Mouse (Mus musculus) lung, embryonic 16.5 days (tissue): ENCODE data around the gene Agtr1a. TPM values are rescaled to one million over a fixed set of nuclear protein-coding genes. Genes with fewer than 3 reads are reported as not detected.

Experiments used
- ATAC-seq: fragments of 200-750 bp; cut with Nextera tagmentation; 2 replicates; pipeline ENCODE4 v1.8.0; 2017; ENCODE audit warnings: low read depth, mild to moderate bottlenecking, moderate library complexity
- H3K27ac ChIP-seq: fragments of 300-500 bp; sonication (generic); 2 replicates; pipeline ENCODE4 v1.5.1; 2014; ENCODE audit warnings: mild to moderate bottlenecking, control low read depth, low read length
- H3K27me3 ChIP-seq: fragments of 300-500 bp; sonication (generic); 2 replicates; pipeline ENCODE4 v1.6.1; 2014; ENCODE audit warnings: low read depth, low read length, mixed read lengths; ENCODE audit not compliant: control insufficient read depth, insufficient read depth
- H3K36me3 ChIP-seq: fragments of 300-500 bp; sonication (generic); 2 replicates; pipeline ENCODE4 v1.6.1; 2014; ENCODE audit warnings: low read length; ENCODE audit not compliant: control insufficient read depth, insufficient read depth
- H3K4me1 ChIP-seq: fragments of 300-500 bp; sonication (generic); replicated peaks from 2 replicates; pipeline ENCODE4 v1.6.1; 2014; ENCODE audit warnings: low read length, mixed read lengths; ENCODE audit not compliant: control insufficient read depth, insufficient read depth
- H3K4me2 ChIP-seq: fragments of 300-500 bp; sonication (generic); 2 replicates; pipeline ENCODE4 v1.6.1; 2014; ENCODE audit warnings: low read depth, low read length, control low read depth
- H3K4me3 ChIP-seq: fragments of 300-500 bp; sonication (generic); 2 replicates; pipeline ENCODE4 v1.5.1; 2014; ENCODE audit warnings: mild to moderate bottlenecking, low read length, control low read depth
- H3K9ac ChIP-seq: fragments of 300-500 bp; sonication (generic); 2 replicates; pipeline ENCODE4 v1.6.1; 2014; ENCODE audit warnings: low read length, control low read depth
- H3K9me3 ChIP-seq: fragments of 300-500 bp; sonication (generic); 2 replicates; pipeline ENCODE4 v1.6.1; 2016; ENCODE audit warnings: low read length; ENCODE audit not compliant: control insufficient read depth
- WGBS: fragments of 180-500 bp; shearing (Covaris S2); extraction: QIAGEN DNeasy Blood & Tissue Kit; methylation state at CpG from one replicate; pipeline ENCODE4 v1.1.7; 2014; 5-methylcytosine and 5-hydroxymethylcytosine counted together
- polyA plus RNA-seq: library from polyadenylated mRNA; unstranded; fragments of >200 nt; fragmentation: Nextera tagmentation; extraction: Ambion mirVana; gene quantifications from 2 replicates; pipeline ENCODE4 v1.2.1, GENCODE M21; 2015

Agtr1a gene
- polyA plus RNA-seq = 6.5 and 7.3 TPM in 2 replicates

DNA sequence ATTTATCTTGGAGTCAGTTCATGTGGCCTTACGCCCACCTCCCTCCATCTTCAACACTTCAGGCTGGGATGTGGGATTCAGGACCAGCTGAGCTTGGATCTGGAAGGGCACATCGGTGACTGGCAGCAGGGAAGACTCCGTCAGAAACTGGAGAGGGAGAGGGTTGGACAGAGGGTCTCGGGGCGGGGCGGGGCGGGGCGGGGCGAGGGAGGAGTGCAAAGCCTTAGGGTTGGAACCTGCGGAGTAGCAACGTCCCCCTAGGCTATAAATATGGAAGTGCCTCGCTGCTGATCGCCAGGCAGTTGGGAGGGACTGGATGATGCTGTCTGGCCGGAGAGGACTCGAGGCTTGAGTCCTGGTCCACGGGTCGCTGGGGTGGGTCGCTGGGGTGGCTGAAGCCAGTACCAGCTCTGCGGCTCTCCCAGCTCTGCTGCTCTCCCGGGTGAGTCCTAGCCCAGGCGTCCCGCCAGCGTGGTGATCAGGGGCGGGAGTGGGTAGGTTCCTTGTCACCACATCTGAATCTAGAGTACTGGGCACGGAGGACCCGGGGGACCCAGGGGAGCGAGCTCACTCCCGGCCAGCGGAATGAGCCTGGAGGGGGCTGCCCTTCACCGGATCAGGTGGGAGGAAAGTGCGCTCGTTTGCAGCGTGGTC lies at the start of gene Agtr1a:
TSS of gene Agtr1a (plus strand) at position 294 of the 654 bp plus-strand sequence.
- WGBS = 1% methylated on average over 33 of the region's 33 CpGs
- no peak within 1 kb of the TSS for H3K27ac ChIP-seq
- peak; percentile 90 for ATAC-seq

DNA sequence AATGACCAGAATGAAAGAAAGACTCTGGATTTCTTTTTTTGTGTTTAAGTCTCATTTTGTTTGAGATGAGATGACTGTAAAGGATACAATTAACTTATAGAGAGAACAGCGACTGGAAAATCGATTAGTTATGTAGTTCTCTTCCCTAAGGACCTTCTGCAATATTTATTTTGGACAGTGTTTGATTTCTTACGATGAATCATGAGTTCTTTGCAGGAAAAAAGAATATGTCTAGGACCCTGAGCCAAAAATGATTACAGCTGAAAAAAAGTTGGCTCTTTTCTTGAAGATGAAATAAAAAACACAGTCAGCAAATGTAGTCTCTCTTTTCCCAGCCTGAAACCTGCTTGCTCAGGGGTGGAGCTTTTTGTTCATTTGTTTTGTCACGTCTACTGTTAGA lies 26.0 kb upstream of the Agtr1a start:
- no peak overlapping the region for H3K4me3 ChIP-seq
- H3K36me3 ChIP-seq = no peaks in the 10 kb centered on the region
- H3K27me3 ChIP-seq = no peaks in the 10 kb centered on the region
- 62% methylated on average over 4 of the region's 4 CpGs for WGBS
- H3K27ac ChIP-seq = no peak overlapping the region
- ATAC-seq = no peak
- no peak overlapping the region for H3K4me2 ChIP-seq
- H3K9ac ChIP-seq = no peak overlapping the region
- H3K4me1 ChIP-seq = no peaks in the 10 kb centered on the region
- no peaks in the 10 kb centered on the region for H3K9me3 ChIP-seq

More for the DNA sequence above, at the start of gene Agtr1a:
- Histone ChIP-seq H3K27me3 (peaks cover 3% of the 10 kb centered on the region; the same call in 1 of the 2 replicates), H3K9ac (peak within 1 kb of the TSS; percentile 67), H3K4me3 (peak within 1 kb of the TSS; percentile 56), H3K9me3 (no peaks in the 10 kb centered on the region), H3K4me2 (peak within 1 kb of the TSS; percentile 97), H3K4me1 (peaks cover 3% of the 10 kb centered on the region; the same call in 1 of the 2 replicates), H3K36me3 (no peaks in the 10 kb centered on the region)

DNA sequence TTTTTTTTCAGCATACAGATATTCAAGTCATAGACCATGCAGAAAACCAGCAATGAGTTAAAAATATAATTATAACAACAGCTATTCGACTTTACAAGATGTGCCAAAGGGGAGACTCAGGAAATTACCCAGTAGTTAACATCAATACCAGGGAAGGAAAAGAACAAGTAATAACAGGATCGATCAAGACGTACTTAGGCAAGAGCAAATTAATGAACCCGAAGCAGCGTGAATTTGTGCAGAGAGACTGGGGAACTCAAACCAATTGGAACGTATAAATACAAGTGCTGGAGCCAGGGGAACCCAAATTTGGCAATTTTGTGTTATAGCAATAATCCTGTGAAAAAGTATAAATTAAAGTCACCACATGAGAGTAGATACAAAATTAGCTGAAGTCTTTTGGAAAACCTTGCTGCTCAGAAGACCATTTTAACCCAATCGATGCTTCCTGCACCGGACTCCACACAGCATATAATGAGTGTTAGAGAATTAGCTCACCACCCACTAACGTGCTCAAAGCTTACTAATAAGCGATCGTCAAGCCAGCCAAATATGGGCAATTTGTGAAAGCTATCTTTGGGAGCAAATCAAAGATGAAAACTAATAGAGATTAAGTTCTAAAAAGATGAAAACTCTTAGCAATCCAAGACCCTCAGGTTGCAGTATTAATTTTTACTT lies 11.4 kb upstream of the Agtr1a start:
- H3K4me1 ChIP-seq = no peaks in the 10 kb centered on the region
- H3K4me3 ChIP-seq = no peak overlapping the region
- H3K27me3 ChIP-seq = no peaks in the 10 kb centered on the region
- ATAC-seq = no peak
- H3K27ac ChIP-seq = no peak overlapping the region
- H3K9ac ChIP-seq = no peak overlapping the region
- no peak overlapping the region for H3K4me2 ChIP-seq
- no peaks in the 10 kb centered on the region for H3K36me3 ChIP-seq
- no peaks in the 10 kb centered on the region for H3K9me3 ChIP-seq
- 81% methylated on average over 11 of the region's 11 CpGs for WGBS

DNA sequence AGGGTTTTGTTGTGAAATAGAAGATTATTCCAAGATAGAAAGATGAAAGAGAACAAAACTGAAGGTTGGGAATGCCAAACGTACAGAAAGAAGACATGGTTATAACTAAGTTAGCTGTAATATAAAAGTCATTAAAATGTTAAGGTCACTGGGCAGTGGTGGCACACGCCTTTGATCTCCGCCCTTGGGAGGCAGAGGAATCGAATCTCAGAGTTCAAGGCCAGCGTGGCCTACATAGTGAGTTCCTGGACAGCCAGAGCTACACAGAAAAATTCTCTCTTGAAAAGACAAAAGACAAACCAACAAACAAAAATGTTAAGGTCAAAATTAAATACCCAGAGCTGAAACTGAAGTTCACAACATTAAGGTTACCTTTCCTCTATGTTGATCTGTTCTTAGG lies 5.2 kb upstream of the Agtr1a start:
- no peak overlapping the region for H3K4me3 ChIP-seq
- H3K9me3 ChIP-seq = no peaks in the 10 kb centered on the region
- no peaks in the 10 kb centered on the region for H3K36me3 ChIP-seq
- 68% methylated on average over 5 of the region's 5 CpGs for WGBS
- no peak overlapping the region for H3K4me2 ChIP-seq
- no peak overlapping the region for H3K9ac ChIP-seq
- H3K4me1 ChIP-seq = no peaks in the 10 kb centered on the region
- no peak for ATAC-seq
- H3K27ac ChIP-seq = no peak overlapping the region
- peaks cover 3% of the 10 kb centered on the region; the same call in 1 of the 2 replicates for H3K27me3 ChIP-seq

DNA sequence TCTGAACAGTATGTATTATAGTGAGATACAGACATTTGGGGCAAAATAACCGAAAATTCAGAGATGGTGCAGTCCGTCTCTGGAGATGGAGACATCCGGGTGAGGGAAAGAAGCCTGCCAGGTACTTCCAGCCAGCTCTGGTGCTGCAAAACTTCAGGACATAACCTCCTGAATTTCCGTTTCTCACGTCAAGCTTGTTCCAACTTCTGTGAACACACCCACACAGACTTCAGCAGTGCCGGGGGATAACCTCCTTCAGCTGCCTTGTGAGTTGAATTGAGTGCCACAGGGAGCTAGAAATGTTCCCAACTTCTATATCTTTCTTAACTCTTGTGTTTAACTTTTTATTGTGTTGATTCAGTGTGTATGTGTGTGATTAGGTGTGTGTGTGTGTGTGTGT lies 4.4 kb upstream of the Agtr1a start:
- Histone ChIP-seq H3K4me1 (peaks cover 3% of the 10 kb centered on the region; the same call in 1 of the 2 replicates), H3K9me3 (no peaks in the 10 kb centered on the region), H3K4me3 (no peak overlapping the region), H3K27me3 (peaks cover 3% of the 10 kb centered on the region; the same call in 1 of the 2 replicates), H3K36me3 (no peaks in the 10 kb centered on the region), H3K27ac (no peak overlapping the region), H3K4me2 (no peak overlapping the region), H3K9ac (no peak overlapping the region)
- no peak for ATAC-seq
- 75% methylated on average over 6 of the region's 6 CpGs for WGBS

DNA sequence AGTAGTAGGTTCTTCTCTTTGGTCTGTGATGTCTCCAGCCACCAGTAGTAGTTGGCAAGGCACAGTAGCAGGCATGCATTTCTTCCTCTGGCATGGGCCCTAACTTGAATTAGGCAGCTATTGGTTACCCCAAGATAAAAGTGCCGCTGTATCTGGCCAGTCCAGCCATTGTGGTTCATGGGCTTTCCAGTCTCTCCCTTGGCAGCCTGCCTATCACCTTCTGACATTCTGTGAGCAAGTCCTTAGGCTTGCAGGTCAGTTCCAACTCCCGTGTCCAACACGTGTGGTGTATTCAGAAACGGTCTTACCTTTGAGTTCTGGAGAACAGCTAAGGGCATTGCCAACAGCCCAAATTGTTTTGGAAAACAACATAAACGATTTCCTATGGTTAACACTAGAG lies 3.7 kb upstream of the Agtr1a start:
- WGBS = 75% methylated on average over 5 of the region's 5 CpGs

DNA sequence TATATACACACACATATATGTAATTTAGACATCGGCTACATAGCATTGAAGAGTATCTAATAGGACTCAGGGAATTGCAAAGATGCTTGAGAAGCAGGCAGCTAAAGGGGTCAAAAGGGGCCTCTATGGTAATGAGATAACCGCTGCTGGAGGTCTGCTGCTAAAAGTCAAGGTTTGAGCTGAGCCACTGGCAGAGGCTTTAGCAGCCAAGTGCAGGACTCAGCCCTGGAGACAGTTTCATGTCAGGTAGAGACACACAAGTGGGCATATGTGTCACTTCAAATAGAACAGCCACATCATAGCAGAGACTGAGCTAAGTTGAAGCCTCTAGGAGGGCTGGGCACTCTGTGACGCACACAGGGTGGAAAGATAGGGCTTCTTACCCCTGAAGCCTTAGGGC lies 1.6 kb upstream of the Agtr1a start:
- Histone ChIP-seq H3K36me3 (no peaks in the 10 kb centered on the region), H3K27ac (no peak overlapping the region), H3K4me2 (no peak overlapping the region), H3K9ac (no peak overlapping the region), H3K4me3 (no peak overlapping the region), H3K9me3 (no peaks in the 10 kb centered on the region), H3K27me3 (peaks cover 3% of the 10 kb centered on the region; the same call in 1 of the 2 replicates), H3K4me1 (peaks cover 3% of the 10 kb centered on the region; the same call in 1 of the 2 replicates)
- ATAC-seq = no peak
- 61% methylated on average over 3 of the region's 3 CpGs for WGBS

More for the DNA sequence above, 3.7 kb upstream of the Agtr1a start:
- H3K27ac ChIP-seq = no peak overlapping the region
- no peaks in the 10 kb centered on the region for H3K9me3 ChIP-seq
- peaks cover 3% of the 10 kb centered on the region; the same call in 1 of the 2 replicates for H3K4me1 ChIP-seq
- no peak overlapping the region for H3K4me3 ChIP-seq
- no peak for ATAC-seq
- no peak overlapping the region for H3K9ac ChIP-seq
- H3K27me3 ChIP-seq = peaks cover 3% of the 10 kb centered on the region; the same call in 1 of the 2 replicates
- no peaks in the 10 kb centered on the region for H3K36me3 ChIP-seq
- no peak overlapping the region for H3K4me2 ChIP-seq

DNA sequence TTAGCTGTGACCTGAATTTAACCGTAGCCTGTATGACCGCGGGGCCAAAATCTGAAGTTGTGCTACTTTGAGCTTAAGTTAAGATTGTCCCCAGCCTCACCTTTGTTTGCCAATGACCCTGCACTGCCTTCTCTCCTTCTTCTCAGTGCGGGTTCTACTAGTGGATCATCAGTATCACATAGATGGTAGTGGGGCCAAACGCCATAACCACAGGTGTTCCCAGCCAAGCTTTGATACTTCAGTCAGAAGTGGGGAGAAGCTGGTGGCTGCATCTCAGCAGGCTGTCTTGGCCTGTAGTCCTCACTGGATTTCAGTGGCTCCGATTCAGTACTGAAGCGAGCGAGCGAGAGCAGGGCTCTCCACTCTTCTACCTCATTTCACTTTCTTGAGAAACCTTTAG lies 672 bp downstream of the Agtr1a start:
- H3K9ac ChIP-seq = no peak overlapping the region; the same call in 1 of the 2 replicates
- H3K4me1 ChIP-seq = peaks cover 3% of the 10 kb centered on the region; the same call in 1 of the 2 replicates
- H3K9me3 ChIP-seq = no peaks in the 10 kb centered on the region
- H3K27ac ChIP-seq = no peak overlapping the region
- WGBS = 25% methylated on average over 9 of the region's 9 CpGs
- no peaks in the 10 kb centered on the region for H3K36me3 ChIP-seq
- peak overlapping the region; percentile 97 for H3K4me2 ChIP-seq
- no peak for ATAC-seq
- H3K27me3 ChIP-seq = peaks cover 3% of the 10 kb centered on the region; the same call in 1 of the 2 replicates
- peak overlapping the region; percentile 56 for H3K4me3 ChIP-seq

DNA sequence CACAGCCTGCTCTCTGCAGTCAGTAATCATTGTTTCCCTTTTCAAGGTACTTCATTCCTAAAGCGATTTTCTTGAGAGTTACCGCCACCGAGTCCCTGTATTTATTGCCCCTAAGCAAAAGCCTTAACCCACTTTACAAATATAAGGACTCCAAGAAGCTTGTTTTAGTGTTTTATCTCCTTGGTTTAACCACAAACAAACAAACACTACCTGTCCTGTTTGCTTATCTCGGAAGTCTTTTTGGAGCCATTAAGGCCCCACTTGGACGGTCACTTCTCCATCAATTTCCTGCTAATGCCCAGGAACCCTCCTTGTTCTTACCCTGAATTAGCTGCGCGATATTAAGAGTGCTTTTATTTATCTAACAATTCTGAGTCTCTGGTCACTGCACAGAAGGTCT lies 1.4 kb downstream of the Agtr1a start:
- ATAC-seq = no peak
- Histone ChIP-seq H3K9ac (no peak overlapping the region), H3K27ac (no peak overlapping the region), H3K27me3 (peaks cover 3% of the 10 kb centered on the region; the same call in 1 of the 2 replicates), H3K36me3 (no peaks in the 10 kb centered on the region), H3K4me2 (0 out of 2 replicates have a peak overlapping the region, but pooled peaks have one; percentile 17), H3K4me1 (peaks cover 3% of the 10 kb centered on the region; the same call in 1 of the 2 replicates), H3K9me3 (no peaks in the 10 kb centered on the region), H3K4me3 (peak overlapping the region; percentile 56; the same call in 1 of the 2 replicates)
- 52% methylated on average over 7 of the region's 7 CpGs for WGBS
